Mouse (Mus musculus) naive thymus-derived CD4-positive, alpha-beta T cell, adult 5 months (primary cell): ENCODE measurements around the gene Parg. TPM values are rescaled to one million over a fixed set of nuclear protein-coding genes. Genes with fewer than 3 reads are reported as not detected.

Experiments
- polyA plus RNA-seq: library from polyadenylated mRNA; unstranded; fragments of 100-300 nt; shearing (Covaris generic); gene quantifications from one replicate; pipeline ENCODE4 v1.2.1, GENCODE M21; 2017

Parg gene
- 71.3 TPM for polyA plus RNA-seq

GRCm38 (mm10) chr14:32201791-32202451 lies at the start of gene Parg, which contains the start of gene Timm23:
Gene Parg (plus strand): TSS chr14:32201949.
Gene Timm23 (minus strand): TSS chr14:32201898.

GRCm38 (mm10) chr14:32159690-32160246 lies 42.0 kb upstream of the Parg start, which contains the start of gene Ncoa4:
Gene Ncoa4 (plus strand): TSS chr14:32159865.

GRCm38 (mm10) chr14:32321732-32322685 lies 120.3 kb downstream of the Parg start, which contains the start of gene Ogdhl:
Gene Ogdhl (plus strand): TSS chr14:32322019.

Other genes starting within 250 kb of the Parg start
- not detected for gene Galnt15, start 173.0 kb upstream of the Parg start, polyA plus RNA-seq
- 10.4 TPM for gene Oxnad1, start 116.6 kb upstream of the Parg start, polyA plus RNA-seq
- gene Dph3, start 116.2 kb upstream of the Parg start, polyA plus RNA-seq = 95.4 TPM
- not detected for gene Msmb, start 59.9 kb upstream of the Parg start, polyA plus RNA-seq
- 89.7 TPM for gene Ncoa4, start 42.1 kb upstream of the Parg start, polyA plus RNA-seq
- gene Timm23, start 51 bp upstream of the Parg start, polyA plus RNA-seq = 153 TPM
- 0.10 TPM for gene Ogdhl, start 120.1 kb downstream of the Parg start, polyA plus RNA-seq
- not detected for gene 1700024G13Rik, start 186.4 kb downstream of the Parg start, polyA plus RNA-seq